Mouse (Mus musculus) spleen, embryonic (tissue): ENCODE data around the gene Retsat.

ENCODE experiments used
- CTCF ChIA-PET: fragments of 350-600 bp; sonication (Branson Sonifier 250); formaldehyde crosslinking; loops from one replicate; lab custom pipeline; 2022; lab: Charles Lee

The Retsat gene

GRCm38 (mm10) chr6:72622917-72623316 lies 24.6 kb downstream of the Retsat start:
- CTCF ChIA-PET = interaction anchor here (0.6 kb wide), 1 partner anchor 136 kb away, joined by 6 read pairs; no protein-coding TSS in a partner anchor

- CTCF ChIA-PET = no interaction called here
These were observed 25.6 kb downstream of the Retsat start for GRCm38 (mm10) chr6:72623661-72624402.

GRCm38 (mm10) chr6:72626391-72626790 lies 28.1 kb downstream of the Retsat start:
- CTCF ChIA-PET = interaction anchor here (0.7 kb wide), 1 partner anchor 317 kb away, joined by 3 read pairs; no protein-coding TSS in a partner anchor

GRCm38 (mm10) chr6:72627276-72627675 lies 29.0 kb downstream of the Retsat start:
- CTCF ChIA-PET = no interaction called here

- CTCF ChIA-PET = interaction anchor here (0.7 kb wide), 1 partner anchor 38 kb away, joined by 3 read pairs; no protein-coding TSS in a partner anchor
These were observed 32.1 kb downstream of the Retsat start for GRCm38 (mm10) chr6:72630370-72630769.

- CTCF ChIA-PET = interaction anchor here (0.7 kb wide), 1 partner anchor 37 kb away, joined by 3 read pairs; no protein-coding TSS in a partner anchor
These were observed 32.7 kb downstream of the Retsat start for GRCm38 (mm10) chr6:72630961-72631360.

- CTCF ChIA-PET = no interaction called here
These were observed 33.4 kb downstream of the Retsat start for GRCm38 (mm10) chr6:72631700-72632099.

- CTCF ChIA-PET = no interaction called here
These were observed 36.0 kb downstream of the Retsat start for GRCm38 (mm10) chr6:72634311-72634710.

- CTCF ChIA-PET = interaction anchor here (0.6 to 1.3 kb wide), 4 partner anchors 12 to 410 kb away, joined by 3 read pairs; no protein-coding TSS in a partner anchor
These were observed 37.6 kb downstream of the Retsat start for GRCm38 (mm10) chr6:72635760-72636431.

GRCm38 (mm10) chr6:72636940-72637339 lies 38.7 kb downstream of the Retsat start:
- CTCF ChIA-PET = interaction anchor here (0.6 to 1.1 kb wide), 3 partner anchors 17 to 506 kb away, joined by 3 read pairs; no protein-coding TSS in a partner anchor

GRCm38 (mm10) chr6:72641218-72641954 lies 43.1 kb downstream of the Retsat start:
- CTCF ChIA-PET = no interaction called here

GRCm38 (mm10) chr6:72644576-72644975 lies 46.3 kb downstream of the Retsat start:
- CTCF ChIA-PET = no interaction called here

GRCm38 (mm10) chr6:72645364-72645763 lies 47.1 kb downstream of the Retsat start:
- CTCF ChIA-PET = no interaction called here

GRCm38 (mm10) chr6:72647383-72647820 lies 49.1 kb downstream of the Retsat start:
- CTCF ChIA-PET = interaction anchor here (0.6 kb wide), 1 partner anchor 208 kb away, joined by 3 read pairs; no protein-coding TSS in a partner anchor

GRCm38 (mm10) chr6:72648002-72648595 lies 49.8 kb downstream of the Retsat start:
- CTCF ChIA-PET = interaction anchor here (0.6 to 1.2 kb wide), 2 partner anchors 12 to 207 kb away, joined by 3 read pairs; no protein-coding TSS in a partner anchor

- CTCF ChIA-PET = no interaction called here
These were observed 52.1 kb downstream of the Retsat start for GRCm38 (mm10) chr6:72650338-72650851.

GRCm38 (mm10) chr6:72653419-72653818 lies 55.1 kb downstream of the Retsat start:
- CTCF ChIA-PET = interaction anchor here (0.5 to 1.1 kb wide), 2 partner anchors 17 to 120 kb away, joined by 3 to 5 read pairs; no protein-coding TSS in a partner anchor

GRCm38 (mm10) chr6:72654355-72654754 lies 56.1 kb downstream of the Retsat start:
- CTCF ChIA-PET = interaction anchor here (1.1 kb wide), 1 partner anchor 18 kb away, joined by 3 read pairs; no protein-coding TSS in a partner anchor

GRCm38 (mm10) chr6:72655309-72656052 lies 57.2 kb downstream of the Retsat start:
- CTCF ChIA-PET = interaction anchor here (0.7 kb wide), 1 partner anchor 1516 kb away, joined by 11 read pairs; no protein-coding TSS in a partner anchor

GRCm38 (mm10) chr6:72656053-72656442 lies 57.8 kb downstream of the Retsat start:
- CTCF ChIA-PET = no interaction called here
